Mouse (Mus musculus): ENCODE results near the gene Arl9. TPM values are rescaled to one million over a fixed set of nuclear protein-coding genes. Genes with fewer than 3 reads are reported as not detected.

Gene Arl9
- total and polyA plus RNA-seq, 2 experiments from 2014 or later: not detected

- Histone ChIP-seq H3K27ac (no peak overlapping the region), H3K4me1 (ENCODE audit: insufficient read depth, low read length) (no peaks in the 10 kb centered on the region), H3K9me3 (ENCODE audit: low read length) (no peaks in the 10 kb centered on the region), H3K9ac (replicated peaks; ENCODE audit: low read length) (no peak overlapping the region), H3K27me3 (ENCODE audit: insufficient read depth, low read length) (no peaks in the 10 kb centered on the region), H3K4me2 (ENCODE audit: low read depth, low read length) (no peak overlapping the region), H3K36me3 (ENCODE audit: insufficient read depth, low read length) (peaks cover 45% of the 10 kb centered on the region), H3K4me3 (ENCODE audit: low read length) (no peak overlapping the region)
- no peak for ATAC-seq
- 98% methylated on average over 3 of the region's 3 CpGs for WGBS
- DNase-seq (ENCODE audit: low spot score): no peak
- no peak for TF ChIP-seq CTCF (IDR thresholded peaks at IDR 0.05; ENCODE audit: low read depth)
Measured at GRCm38 (mm10) chr5:76990789-76991188, 13.1 kb upstream of the Arl9 start.

- WGBS: over 99% methylated on average over 5 of the region's 5 CpGs
- H3K9me3 ChIP-seq (ENCODE audit: low read length): no peaks in the 10 kb centered on the region
- ATAC-seq: no peak
Measured at GRCm38 (mm10) chr5:76993174-76993814, 10.6 kb upstream of the Arl9 start.

GRCm38 (mm10) chr5:76998416-76998815 lies 5.4 kb upstream of the Arl9 start:
- 42% methylated on average over 5 of the region's 5 CpGs for WGBS
- Histone ChIP-seq H3K4me2 (ENCODE audit: low read depth, low read length) (no peak overlapping the region), H3K27ac (no peak overlapping the region), H3K4me3 (ENCODE audit: low read length) (no peak overlapping the region), H3K36me3 (ENCODE audit: insufficient read depth, low read length) (peaks cover 32% of the 10 kb centered on the region), H3K27me3 (ENCODE audit: insufficient read depth, low read length) (no peaks in the 10 kb centered on the region), H3K4me1 (ENCODE audit: insufficient read depth, low read length) (no peaks in the 10 kb centered on the region), H3K9me3 (ENCODE audit: low read length) (no peaks in the 10 kb centered on the region), H3K9ac (replicated peaks; ENCODE audit: low read length) (no peak overlapping the region)
- DNase-seq (ENCODE audit: low spot score) (peak; percentile 84), ATAC-seq (peak; percentile 84)
- peak; percentile 69 for TF ChIP-seq CTCF (IDR thresholded peaks at IDR 0.05; ENCODE audit: low read depth)

More at GRCm38 (mm10) chr5:76993174-76993814, 10.6 kb upstream of the Arl9 start:
- H3K4me2 ChIP-seq (ENCODE audit: low read depth, low read length): no peak overlapping the region
- TF ChIP-seq CTCF (IDR thresholded peaks at IDR 0.05; ENCODE audit: low read depth): no peak
- no peak overlapping the region for H3K4me3 ChIP-seq (ENCODE audit: low read length)
- H3K9ac ChIP-seq (replicated peaks; ENCODE audit: low read length): no peak overlapping the region
- no peak for DNase-seq (ENCODE audit: low spot score)
- no peaks in the 10 kb centered on the region for H3K4me1 ChIP-seq (ENCODE audit: insufficient read depth, low read length)
- no peak overlapping the region for H3K27ac ChIP-seq
- H3K36me3 ChIP-seq (ENCODE audit: insufficient read depth, low read length): peaks cover 55% of the 10 kb centered on the region
- no peaks in the 10 kb centered on the region for H3K27me3 ChIP-seq (ENCODE audit: insufficient read depth, low read length)

GRCm38 (mm10) chr5:77001192-77001591 lies 2.7 kb upstream of the Arl9 start:
- Histone ChIP-seq H3K4me1 (ENCODE audit: insufficient read depth, low read length) (no peaks in the 10 kb centered on the region), H3K4me2 (ENCODE audit: low read depth, low read length) (no peak overlapping the region), H3K27ac (no peak overlapping the region), H3K27me3 (ENCODE audit: insufficient read depth, low read length) (no peaks in the 10 kb centered on the region), H3K4me3 (ENCODE audit: low read length) (no peak overlapping the region), H3K9me3 (ENCODE audit: low read length) (no peaks in the 10 kb centered on the region), H3K9ac (replicated peaks; ENCODE audit: low read length) (no peak overlapping the region), H3K36me3 (ENCODE audit: insufficient read depth, low read length) (peaks cover 13% of the 10 kb centered on the region; the same call in 1 of the 2 replicates)
- 91% methylated on average over 17 of the region's 17 CpGs for WGBS
- no peak for TF ChIP-seq CTCF (IDR thresholded peaks at IDR 0.05; ENCODE audit: low read depth)
- ATAC-seq (no peak), DNase-seq (ENCODE audit: low spot score) (no peak)

- DNase-seq (ENCODE audit: low spot score): no peak
- no peak overlapping the region for H3K4me3 ChIP-seq (ENCODE audit: low read length)
- TF ChIP-seq CTCF (IDR thresholded peaks at IDR 0.05; ENCODE audit: low read depth): no peak
- no peak overlapping the region for H3K4me2 ChIP-seq (ENCODE audit: low read depth, low read length)
- H3K9me3 ChIP-seq (ENCODE audit: low read length): no peaks in the 10 kb centered on the region
- no peak overlapping the region for H3K27ac ChIP-seq
- WGBS: 93% methylated on average over 9 of the region's 9 CpGs
- H3K27me3 ChIP-seq (ENCODE audit: insufficient read depth, low read length): no peaks in the 10 kb centered on the region
- H3K36me3 ChIP-seq (ENCODE audit: insufficient read depth, low read length): no peaks in the 10 kb centered on the region
- ATAC-seq: no peak
- no peak overlapping the region for H3K9ac ChIP-seq (replicated peaks; ENCODE audit: low read length)
- no peaks in the 10 kb centered on the region for H3K4me1 ChIP-seq (ENCODE audit: insufficient read depth, low read length)
Measured at GRCm38 (mm10) chr5:77010352-77010751, 6.5 kb downstream of the Arl9 start.

GRCm38 (mm10) chr5:77011082-77011481 lies 7.2 kb downstream of the Arl9 start:
- ATAC-seq: no peak
- no peaks in the 10 kb centered on the region for H3K9me3 ChIP-seq (ENCODE audit: low read length)
- no peak overlapping the region for H3K27ac ChIP-seq
- H3K9ac ChIP-seq (replicated peaks; ENCODE audit: low read length): no peak overlapping the region
- no peak for TF ChIP-seq CTCF (IDR thresholded peaks at IDR 0.05; ENCODE audit: low read depth)
- WGBS: 68% methylated on average over 3 of the region's 3 CpGs
- no peak overlapping the region for H3K4me2 ChIP-seq (ENCODE audit: low read depth, low read length)
- no peak overlapping the region for H3K4me3 ChIP-seq (ENCODE audit: low read length)
- H3K36me3 ChIP-seq (ENCODE audit: insufficient read depth, low read length): no peaks in the 10 kb centered on the region
- no peak for DNase-seq (ENCODE audit: low spot score)
- H3K4me1 ChIP-seq (ENCODE audit: insufficient read depth, low read length): no peaks in the 10 kb centered on the region
- H3K27me3 ChIP-seq (ENCODE audit: insufficient read depth, low read length): no peaks in the 10 kb centered on the region

- WGBS: 84% methylated on average over 3 of the region's 3 CpGs
- no peak for TF ChIP-seq CTCF (IDR thresholded peaks at IDR 0.05; ENCODE audit: low read depth)
- no peak overlapping the region for H3K4me2 ChIP-seq (ENCODE audit: low read depth, low read length)
- no peaks in the 10 kb centered on the region for H3K36me3 ChIP-seq (ENCODE audit: insufficient read depth, low read length)
- H3K9me3 ChIP-seq (ENCODE audit: low read length): no peaks in the 10 kb centered on the region
- no peak overlapping the region for H3K9ac ChIP-seq (replicated peaks; ENCODE audit: low read length)
- H3K27me3 ChIP-seq (ENCODE audit: insufficient read depth, low read length): no peaks in the 10 kb centered on the region
- H3K27ac ChIP-seq: no peak overlapping the region
- no peak for DNase-seq (ENCODE audit: low spot score)
- ATAC-seq: no peak
- H3K4me1 ChIP-seq (ENCODE audit: insufficient read depth, low read length): no peaks in the 10 kb centered on the region
- no peak overlapping the region for H3K4me3 ChIP-seq (ENCODE audit: low read length)
Measured at GRCm38 (mm10) chr5:77013171-77013570, 9.3 kb downstream of the Arl9 start.
